Mouse (Mus musculus): Measurements from ENCODE around the gene Fbxo40. TPM values are rescaled to one million over a fixed set of nuclear protein-coding genes. Genes with fewer than 3 reads are reported as not detected.
A peak's percentile ranks its signal among the peaks of the same experiment; 100 is the strongest.

Fbxo40 gene
- polyA plus RNA-seq, 1 experiment from 2014 or later, result 0.15 TPM

DNA sequence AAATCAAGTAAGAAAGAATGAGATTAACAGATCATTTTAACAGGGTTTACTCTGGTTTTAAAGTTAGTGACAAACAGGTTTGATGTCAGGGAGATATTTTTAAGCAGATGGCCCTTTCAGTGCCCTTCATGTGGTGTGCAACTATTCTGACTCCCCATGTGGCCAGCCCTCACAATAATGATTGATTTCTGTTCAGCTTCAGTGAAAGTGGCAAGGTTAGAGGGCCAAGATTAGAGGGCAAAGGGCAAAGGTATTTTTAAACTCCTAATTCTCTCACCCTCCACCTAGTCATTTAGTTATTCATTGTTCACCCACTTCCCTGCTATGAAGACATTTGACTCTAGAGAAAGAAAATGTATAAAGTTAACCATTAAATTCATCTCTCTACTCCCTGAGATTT lies 2.2 kb downstream of the Fbxo40 start:
- no peaks in the 10 kb centered on the region for H3K27me3 ChIP-seq
- no peak for ATAC-seq (ENCODE audit: low FRiP score, low read depth)

DNA sequence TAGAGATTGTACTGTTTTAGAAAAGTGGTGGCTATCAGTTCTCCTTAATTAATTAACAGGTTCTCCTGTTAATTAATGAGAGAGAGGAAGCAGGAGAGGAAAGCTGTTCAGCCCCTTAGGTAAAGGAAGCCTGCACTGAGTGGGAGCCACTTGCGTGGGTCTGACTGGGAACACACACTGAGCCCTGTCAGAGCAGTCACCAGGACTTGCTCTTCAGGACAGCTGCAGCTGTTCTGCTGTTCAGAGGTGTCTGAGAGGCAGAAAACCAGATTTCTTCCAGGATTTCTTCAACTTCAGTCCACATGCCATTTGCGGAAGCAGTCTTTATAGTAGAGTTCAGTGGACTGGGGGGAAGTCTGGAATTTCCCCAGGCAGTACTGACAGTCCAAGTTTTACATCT lies 2.9 kb downstream of the Fbxo40 start:
- ATAC-seq (ENCODE audit: low FRiP score, low read depth), result no peak
- no peak overlapping the region for H3K27ac ChIP-seq
- 54% methylated on average over 2 of the region's 2 CpGs for WGBS
- H3K4me1 ChIP-seq, result peaks cover 4% of the 10 kb centered on the region; the same call in 1 of the 2 replicates
- no peak overlapping the region for H3K4me3 ChIP-seq
- H3K27me3 ChIP-seq, result no peaks in the 10 kb centered on the region
- H3K36me3 ChIP-seq, result no peaks in the 10 kb centered on the region
- H3K9ac ChIP-seq, result no peak overlapping the region
- H3K9me3 ChIP-seq, result no peaks in the 10 kb centered on the region
- H3K4me2 ChIP-seq (replicated peaks), result no peak overlapping the region

More for the DNA sequence above, 2.2 kb downstream of the Fbxo40 start:
- no peak overlapping the region for H3K27ac ChIP-seq
- H3K4me2 ChIP-seq (replicated peaks), result no peak overlapping the region
- no peaks in the 10 kb centered on the region for H3K9me3 ChIP-seq
- H3K4me3 ChIP-seq, result no peak overlapping the region
- H3K4me1 ChIP-seq, result peaks cover 4% of the 10 kb centered on the region; the same call in 1 of the 2 replicates
- no peaks in the 10 kb centered on the region for H3K36me3 ChIP-seq
- H3K9ac ChIP-seq, result no peak overlapping the region

DNA sequence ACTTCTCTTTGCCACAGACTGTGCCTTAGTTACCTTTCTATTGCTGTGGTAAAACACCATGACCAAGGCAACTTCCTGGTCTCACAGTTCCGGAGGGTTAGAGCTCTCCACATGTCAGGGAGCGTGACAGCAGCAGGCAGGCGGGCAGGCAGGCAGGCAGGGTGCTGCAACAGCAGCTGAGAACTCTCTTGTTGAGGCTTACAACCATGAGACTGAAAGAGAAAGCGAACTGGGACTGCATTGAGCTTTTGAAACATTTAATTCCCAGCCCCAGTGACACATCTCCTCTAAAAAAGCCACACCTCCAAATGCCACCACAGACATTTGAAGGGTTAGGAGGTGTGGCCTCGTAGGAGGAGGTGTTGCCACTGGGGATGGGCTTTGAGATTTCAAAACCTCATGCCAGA lies 4.6 kb downstream of the Fbxo40 start:
- H3K4me1 ChIP-seq, result peaks cover 4% of the 10 kb centered on the region; the same call in 1 of the 2 replicates
- H3K27me3 ChIP-seq, result no peaks in the 10 kb centered on the region
- no peak for ATAC-seq (ENCODE audit: low FRiP score, low read depth)
- no peaks in the 10 kb centered on the region for H3K9me3 ChIP-seq
- 59% methylated on average over 5 of the region's 5 CpGs for WGBS
- no peak overlapping the region for H3K27ac ChIP-seq
- no peaks in the 10 kb centered on the region for H3K36me3 ChIP-seq
- H3K9ac ChIP-seq, result no peak overlapping the region
- no peak overlapping the region for H3K4me3 ChIP-seq
- no peak overlapping the region for H3K4me2 ChIP-seq (replicated peaks)

DNA sequence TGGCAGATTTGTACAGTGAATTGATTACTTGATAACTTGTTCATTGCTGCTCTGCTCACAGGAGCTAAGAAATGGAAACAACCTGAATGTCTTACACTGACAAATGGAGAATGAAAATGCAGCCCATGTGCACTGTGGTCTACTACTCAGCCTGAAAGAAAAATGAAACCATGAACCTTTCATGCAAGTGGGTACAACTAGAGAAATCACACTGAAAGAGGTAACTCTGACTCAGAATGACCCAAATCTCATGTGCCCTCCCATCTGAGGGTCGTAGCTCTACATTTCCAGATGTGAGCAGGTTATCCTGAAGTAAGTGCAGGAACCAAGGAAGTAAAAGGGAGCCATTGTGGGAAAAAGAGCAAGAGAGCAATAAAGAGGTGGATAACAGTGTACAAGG lies 6.5 kb downstream of the Fbxo40 start:
- no peaks in the 10 kb centered on the region for H3K9me3 ChIP-seq
- H3K4me2 ChIP-seq (replicated peaks), result no peak overlapping the region
- no peaks in the 10 kb centered on the region for H3K4me1 ChIP-seq
- WGBS, result 86% methylated on average over 1 of the region's 1 CpGs
- H3K4me3 ChIP-seq, result no peak overlapping the region
- H3K27me3 ChIP-seq, result no peaks in the 10 kb centered on the region
- no peak overlapping the region for H3K27ac ChIP-seq
- H3K36me3 ChIP-seq, result no peaks in the 10 kb centered on the region
- no peak for ATAC-seq (ENCODE audit: low FRiP score, low read depth)
- no peak overlapping the region for H3K9ac ChIP-seq

DNA sequence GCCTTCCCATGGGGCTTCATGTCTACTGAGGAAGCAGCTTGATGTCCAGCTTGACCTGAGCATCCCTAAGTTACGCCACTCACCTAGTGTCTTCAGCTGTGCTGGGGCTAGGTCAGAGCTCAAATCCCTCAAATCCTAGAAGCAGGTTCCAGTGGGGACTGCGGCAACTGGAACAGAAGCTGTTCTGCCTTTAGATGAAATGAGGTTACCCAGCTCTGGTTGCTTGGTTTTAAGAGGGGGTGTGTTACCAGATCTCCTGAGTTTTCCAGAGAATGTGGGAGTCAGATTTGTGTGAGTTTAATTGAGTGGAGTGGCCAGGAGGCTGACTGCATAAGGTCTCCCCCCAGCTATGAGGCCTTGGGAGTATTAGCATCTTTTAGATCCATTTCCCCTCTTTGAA lies 11.1 kb downstream of the Fbxo40 start:
- Histone ChIP-seq H3K4me2 (replicated peaks) (no peak overlapping the region), H3K27me3 (no peaks in the 10 kb centered on the region), H3K27ac (no peak overlapping the region), H3K9me3 (no peaks in the 10 kb centered on the region), H3K36me3 (no peaks in the 10 kb centered on the region), H3K9ac (no peak overlapping the region), H3K4me1 (no peaks in the 10 kb centered on the region), H3K4me3 (no peak overlapping the region)
- no peak for ATAC-seq (ENCODE audit: low FRiP score, low read depth)
- WGBS, result 90% methylated on average over 2 of the region's 2 CpGs

DNA sequence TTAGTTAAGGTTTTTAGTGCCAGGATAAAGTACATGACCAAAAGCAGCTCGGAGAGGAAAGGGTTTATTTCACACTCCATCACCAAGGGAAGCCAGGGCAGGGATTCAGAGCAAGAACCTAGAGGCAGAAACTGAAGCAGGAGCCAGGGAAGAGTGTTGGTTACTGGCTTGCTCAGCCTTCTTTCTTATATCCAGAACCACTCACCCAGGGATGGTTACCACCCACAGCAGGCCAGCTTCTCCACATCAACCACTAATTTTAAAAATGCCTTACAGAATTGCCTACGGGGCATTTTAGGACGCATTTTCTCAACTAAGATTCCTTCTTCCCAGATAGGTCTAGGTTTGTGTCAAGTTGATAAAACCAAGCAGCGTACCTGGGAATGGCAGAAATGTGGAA lies 26.9 kb downstream of the Fbxo40 start:
- no peak for ATAC-seq (ENCODE audit: low FRiP score, low read depth)

DNA sequence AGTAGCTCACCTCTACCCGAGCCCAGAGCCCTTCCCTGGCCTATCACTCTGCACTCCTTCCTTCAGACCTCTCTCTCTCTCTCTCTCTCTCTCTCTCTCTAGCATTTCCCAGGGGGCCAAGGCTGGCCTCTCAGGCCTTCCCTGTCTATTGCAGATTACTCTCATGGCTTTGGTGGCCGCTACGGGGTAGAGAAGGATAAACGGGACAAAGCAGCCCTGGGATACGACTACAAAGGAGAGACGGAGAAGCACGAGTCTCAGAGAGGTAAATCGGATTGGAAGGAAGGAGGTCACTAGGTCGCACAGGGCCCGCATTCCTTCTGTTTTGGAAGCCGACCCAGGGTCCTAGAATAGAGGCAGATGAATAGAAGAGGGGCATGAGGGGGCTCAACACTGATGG lies 35.2 kb downstream of the Fbxo40 start:
- no peak for ATAC-seq (ENCODE audit: low FRiP score, low read depth)

More for the DNA sequence above, 26.9 kb downstream of the Fbxo40 start:
- Histone ChIP-seq H3K4me3 (no peak overlapping the region), H3K4me1 (no peaks in the 10 kb centered on the region), H3K4me2 (replicated peaks) (no peak overlapping the region), H3K27ac (no peak overlapping the region), H3K9ac (no peak overlapping the region), H3K36me3 (no peaks in the 10 kb centered on the region), H3K9me3 (no peaks in the 10 kb centered on the region), H3K27me3 (no peaks in the 10 kb centered on the region)
- WGBS, result 82% methylated on average over 4 of the region's 4 CpGs

DNA sequence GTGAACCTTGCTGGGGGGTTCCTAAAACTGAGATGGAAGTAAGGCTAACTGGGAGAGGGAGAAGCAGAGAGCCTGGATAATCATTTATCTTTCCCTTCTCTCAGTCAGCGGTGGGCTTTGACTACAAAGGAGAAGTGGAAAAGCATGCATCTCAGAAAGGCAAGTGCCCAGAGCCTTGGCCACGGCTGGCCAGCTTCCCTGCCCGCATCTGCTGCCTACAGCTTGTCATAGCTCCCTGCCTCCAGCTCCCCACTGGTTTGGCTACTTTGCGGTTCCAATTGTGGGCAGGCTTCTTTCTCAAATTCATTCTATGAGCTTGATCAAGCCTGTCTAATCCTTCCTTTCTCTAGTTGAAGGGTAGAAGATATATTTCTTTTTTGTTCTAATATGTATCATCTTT lies 39.2 kb downstream of the Fbxo40 start:
- Histone ChIP-seq H3K4me3 (no peak overlapping the region), H3K27me3 (no peaks in the 10 kb centered on the region), H3K36me3 (no peaks in the 10 kb centered on the region), H3K9ac (no peak overlapping the region), H3K4me1 (peaks cover 11% of the 10 kb centered on the region), H3K9me3 (no peaks in the 10 kb centered on the region), H3K27ac (no peak overlapping the region), H3K4me2 (replicated peaks) (no peak overlapping the region)
- ATAC-seq (ENCODE audit: low FRiP score, low read depth), result no peak
- 67% methylated on average over 4 of the region's 4 CpGs for WGBS

More for the DNA sequence above, 35.2 kb downstream of the Fbxo40 start:
- Histone ChIP-seq H3K4me1 (peaks cover 5% of the 10 kb centered on the region), H3K9me3 (no peaks in the 10 kb centered on the region), H3K36me3 (no peaks in the 10 kb centered on the region), H3K4me2 (replicated peaks) (no peak overlapping the region), H3K9ac (no peak overlapping the region), H3K27me3 (no peaks in the 10 kb centered on the region; the same call in 1 of the 2 replicates), H3K27ac (no peak overlapping the region), H3K4me3 (no peak overlapping the region)
- 71% methylated on average over 11 of the region's 11 CpGs for WGBS

DNA sequence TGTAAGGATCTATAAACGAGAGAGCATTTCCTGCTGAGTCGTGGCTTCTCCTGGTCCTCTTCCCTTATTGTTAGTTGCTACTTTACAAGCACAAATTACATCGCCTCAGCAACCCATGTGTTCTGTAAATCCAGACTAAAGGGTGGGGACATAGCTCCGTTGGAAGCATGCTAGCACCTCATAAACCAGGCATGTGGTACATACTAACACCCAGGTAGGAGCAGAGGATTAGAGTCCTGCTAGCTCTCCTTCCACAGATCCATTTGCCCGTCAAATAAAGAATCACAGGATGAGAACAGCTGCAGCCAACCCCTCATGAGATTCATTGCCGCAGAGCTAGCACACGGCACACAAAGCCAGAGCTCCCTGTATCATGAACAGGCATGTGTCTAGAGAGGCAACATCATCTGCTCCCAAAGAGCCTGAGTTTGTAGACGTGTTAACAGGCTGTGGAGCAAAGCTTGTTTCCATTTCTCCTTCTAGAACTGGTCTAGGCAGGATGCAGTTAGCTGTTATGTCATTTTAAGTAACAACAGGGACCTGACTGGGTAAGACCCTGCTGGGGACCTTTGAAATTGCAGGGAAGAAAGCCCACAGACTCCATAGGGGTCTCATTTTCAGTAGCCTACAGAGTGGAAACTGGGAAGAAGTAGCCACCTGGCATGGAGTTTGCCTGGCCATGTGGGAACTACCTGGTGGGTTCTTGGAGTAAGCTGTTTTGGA lies 40.5 kb downstream of the Fbxo40 start:
- H3K4me3 ChIP-seq, result no peak overlapping the region
- no peaks in the 10 kb centered on the region for H3K27me3 ChIP-seq
- peak; percentile 81 for ATAC-seq (ENCODE audit: low FRiP score, low read depth)
- H3K9me3 ChIP-seq, result no peaks in the 10 kb centered on the region
- H3K9ac ChIP-seq, result no peak overlapping the region
- no peak overlapping the region for H3K27ac ChIP-seq
- WGBS, result 15% methylated on average over 8 of the region's 8 CpGs
- no peaks in the 10 kb centered on the region for H3K36me3 ChIP-seq
- no peak overlapping the region for H3K4me2 ChIP-seq (replicated peaks)
- peaks cover 11% of the 10 kb centered on the region for H3K4me1 ChIP-seq

DNA sequence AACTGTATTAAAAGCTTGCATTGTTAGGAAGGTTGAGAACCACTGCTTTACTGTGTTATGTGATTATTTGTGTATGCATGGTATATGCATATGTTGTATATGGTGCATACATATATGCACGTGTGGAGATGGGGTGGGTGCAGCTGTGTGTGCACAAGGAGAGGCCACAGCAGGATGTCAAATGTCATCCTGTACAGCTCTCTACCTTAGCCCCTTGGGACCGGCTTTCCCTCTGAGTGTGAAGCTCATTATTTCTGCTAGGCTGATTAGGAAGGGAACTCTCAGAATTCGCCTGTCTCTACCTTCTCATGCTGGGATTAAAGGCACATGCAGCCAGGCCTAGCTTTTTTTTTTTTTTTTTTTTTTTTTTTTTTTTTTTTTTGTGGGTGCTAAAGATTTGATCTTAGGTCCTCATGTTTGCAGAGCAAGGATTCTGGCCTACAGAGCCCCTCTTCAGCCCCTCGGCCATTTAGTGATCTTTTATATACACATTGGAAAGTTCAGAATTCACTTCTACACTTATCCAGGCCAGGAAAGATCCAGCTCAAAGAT lies 42.5 kb downstream of the Fbxo40 start:
- no peak for ATAC-seq (ENCODE audit: low FRiP score, low read depth)
- no peaks in the 10 kb centered on the region for H3K36me3 ChIP-seq
- no peak overlapping the region for H3K4me2 ChIP-seq (replicated peaks)
- H3K9me3 ChIP-seq, result no peaks in the 10 kb centered on the region
- H3K9ac ChIP-seq, result no peak overlapping the region
- WGBS, result 63% methylated on average over 4 of the region's 4 CpGs
- H3K27me3 ChIP-seq, result no peaks in the 10 kb centered on the region
- no peak overlapping the region for H3K4me3 ChIP-seq
- no peak overlapping the region for H3K27ac ChIP-seq
- H3K4me1 ChIP-seq, result peaks cover 11% of the 10 kb centered on the region

DNA sequence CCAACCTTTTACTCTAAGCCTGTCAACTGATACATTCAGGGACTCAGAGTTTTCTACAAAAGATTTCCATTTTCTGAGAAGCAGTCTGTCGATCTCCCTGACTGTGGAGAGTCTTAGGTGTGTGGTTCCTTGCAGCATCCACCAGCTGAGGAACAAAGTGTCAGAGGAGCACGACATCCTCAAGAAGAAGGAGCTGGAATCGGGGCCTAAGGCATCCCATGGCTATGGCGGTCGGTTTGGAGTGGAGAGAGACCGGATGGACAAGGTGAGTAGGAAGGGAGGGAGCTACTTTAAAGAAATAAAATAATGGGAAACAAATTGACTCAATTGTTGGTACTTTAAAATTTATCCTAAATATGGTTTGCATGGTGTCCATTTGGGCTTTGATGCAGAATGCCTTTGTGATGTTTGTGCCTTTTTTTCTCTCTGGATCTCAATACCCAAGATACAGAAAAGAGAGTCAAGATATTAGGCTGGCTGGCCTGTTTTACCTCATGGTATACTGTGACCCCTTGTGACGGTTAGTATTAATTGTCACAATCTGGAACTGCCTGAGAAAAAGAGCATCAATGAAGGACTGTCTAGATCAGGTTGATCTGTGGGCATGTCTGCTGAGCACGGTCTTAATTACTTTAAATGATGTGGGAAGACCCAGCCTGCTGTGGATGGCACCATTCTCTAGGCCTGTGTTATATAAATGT lies 43.7 kb downstream of the Fbxo40 start:
- no peak overlapping the region for H3K4me3 ChIP-seq
- no peaks in the 10 kb centered on the region for H3K36me3 ChIP-seq
- no peak overlapping the region for H3K4me2 ChIP-seq (replicated peaks)
- peaks cover 11% of the 10 kb centered on the region for H3K4me1 ChIP-seq
- 84% methylated on average over 8 of the region's 8 CpGs for WGBS
- ATAC-seq (ENCODE audit: low FRiP score, low read depth), result no peak
- H3K9ac ChIP-seq, result no peak overlapping the region
- no peaks in the 10 kb centered on the region for H3K9me3 ChIP-seq
- no peak overlapping the region for H3K27ac ChIP-seq
- H3K27me3 ChIP-seq, result no peaks in the 10 kb centered on the region

DNA sequence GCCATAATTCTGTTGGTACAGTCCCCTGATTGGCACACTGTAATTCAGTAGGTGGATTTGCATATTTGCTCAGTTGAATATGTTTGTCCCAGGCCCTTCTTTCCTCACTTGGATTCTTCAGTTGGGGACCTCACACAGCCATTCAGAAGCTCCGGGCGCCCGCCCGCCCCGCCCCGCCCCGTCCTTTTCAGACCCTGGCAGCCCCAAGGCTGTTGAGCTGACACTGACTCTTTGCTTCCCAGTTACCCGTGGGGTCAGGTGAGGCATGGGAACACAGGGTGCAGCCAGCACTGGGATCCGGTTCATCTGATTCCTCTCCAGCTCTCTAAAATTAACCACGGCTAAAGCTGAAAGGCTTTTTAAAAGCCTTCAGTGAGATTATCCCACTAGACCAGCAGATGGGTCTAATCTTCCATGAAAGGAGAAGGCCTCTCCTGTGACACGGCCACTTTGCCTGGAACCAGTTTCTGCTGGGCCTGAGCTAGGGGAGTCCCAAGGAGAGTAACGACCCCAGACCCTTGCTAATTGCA lies 45.3 kb downstream of the Fbxo40 start:
- Histone ChIP-seq H3K27me3 (no peaks in the 10 kb centered on the region), H3K36me3 (no peaks in the 10 kb centered on the region), H3K9ac (no peak overlapping the region), H3K4me1 (peaks cover 5% of the 10 kb centered on the region), H3K9me3 (no peaks in the 10 kb centered on the region), H3K4me3 (no peak overlapping the region), H3K4me2 (replicated peaks) (no peak overlapping the region), H3K27ac (no peak overlapping the region)
- ATAC-seq (ENCODE audit: low FRiP score, low read depth), result no peak
- WGBS, result 53% methylated on average over 12 of the region's 12 CpGs
